Mouse (Mus musculus): ENCODE measurements around the gene Sppl3.

DNA sequence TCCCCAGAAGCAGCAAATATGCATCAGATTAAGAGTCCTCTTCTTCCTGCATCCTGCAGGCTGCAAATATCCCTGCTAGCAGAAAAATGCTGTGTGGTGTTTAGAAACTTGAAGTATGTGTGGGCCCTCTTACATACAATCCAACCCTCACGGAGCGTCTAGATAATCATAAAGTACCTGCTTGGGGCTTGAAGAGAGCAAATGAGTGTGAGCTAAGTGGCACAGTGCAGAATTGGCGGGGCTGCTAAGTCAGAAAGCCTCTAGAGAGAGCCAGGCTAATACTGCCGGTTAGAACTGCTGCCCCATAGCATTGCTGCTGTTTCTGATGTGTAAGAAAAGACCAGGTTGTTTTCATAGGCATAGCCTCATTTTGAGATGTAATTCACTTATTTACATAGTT, 18.0 kb downstream of the Sppl3 start:
- TF ChIP-seq POLR2A (IDR thresholded peaks at IDR 0.05; ENCODE audit: low read depth, low read length) (no peak), CTCF (conservative IDR thresholded peaks at IDR 0.05; ENCODE audit: insufficient read depth, insufficient read length, low read depth, low read length) (no peak)
